Mouse (Mus musculus): Measurements from ENCODE around the gene Rbm18. TPM values are rescaled to one million over a fixed set of nuclear protein-coding genes. Genes with fewer than 3 reads are reported as not detected.

Rbm18 gene
- total RNA-seq, 4 experiments from 2014 or later: 29.7 to 36.4 (median 32.2) TPM

DNA sequence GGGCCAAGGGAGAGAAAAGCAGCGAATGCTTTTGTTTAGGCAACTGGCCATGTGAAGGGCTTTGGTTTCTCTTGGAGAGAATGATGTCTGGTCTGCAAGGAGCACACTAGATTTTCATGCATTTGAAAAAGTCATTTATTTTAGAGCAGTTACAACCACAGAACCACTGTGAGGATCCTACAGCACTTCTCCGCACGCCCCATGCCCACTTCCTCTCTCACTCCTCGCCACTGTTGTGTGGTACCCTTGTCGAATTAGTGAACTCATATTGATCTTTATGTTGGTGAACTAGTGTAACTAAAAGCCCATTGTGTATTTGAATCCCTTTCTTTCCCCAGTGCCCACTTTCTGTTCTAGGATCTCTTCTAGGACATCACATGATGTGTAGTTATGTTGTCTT is 61.4 kb downstream of the Rbm18 start:
- DNase-seq (ENCODE audit: low spot score in 2 of 2): no peak

DNA sequence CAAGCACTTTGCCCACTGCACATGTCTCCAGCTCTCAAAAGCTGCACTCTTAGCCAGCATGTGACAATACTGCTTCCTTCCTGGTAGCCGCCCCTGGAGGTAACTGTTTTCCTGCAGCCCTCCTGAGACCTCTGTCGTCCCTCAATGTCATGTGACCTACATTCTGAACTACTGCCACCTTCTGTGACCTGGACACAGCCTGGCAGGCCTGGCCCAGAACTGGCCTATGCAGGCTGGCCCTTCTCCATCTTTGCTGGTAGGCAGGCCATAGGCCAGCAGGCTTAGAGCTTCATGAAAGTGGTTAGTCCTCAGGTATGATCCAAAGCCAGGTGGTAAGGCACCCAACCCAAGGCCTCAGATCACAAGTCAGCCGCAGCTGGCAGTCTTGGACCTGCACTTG is 62.8 kb downstream of the Rbm18 start:
- DNase-seq (ENCODE audit: low spot score in 2 of 2): no peak

DNA sequence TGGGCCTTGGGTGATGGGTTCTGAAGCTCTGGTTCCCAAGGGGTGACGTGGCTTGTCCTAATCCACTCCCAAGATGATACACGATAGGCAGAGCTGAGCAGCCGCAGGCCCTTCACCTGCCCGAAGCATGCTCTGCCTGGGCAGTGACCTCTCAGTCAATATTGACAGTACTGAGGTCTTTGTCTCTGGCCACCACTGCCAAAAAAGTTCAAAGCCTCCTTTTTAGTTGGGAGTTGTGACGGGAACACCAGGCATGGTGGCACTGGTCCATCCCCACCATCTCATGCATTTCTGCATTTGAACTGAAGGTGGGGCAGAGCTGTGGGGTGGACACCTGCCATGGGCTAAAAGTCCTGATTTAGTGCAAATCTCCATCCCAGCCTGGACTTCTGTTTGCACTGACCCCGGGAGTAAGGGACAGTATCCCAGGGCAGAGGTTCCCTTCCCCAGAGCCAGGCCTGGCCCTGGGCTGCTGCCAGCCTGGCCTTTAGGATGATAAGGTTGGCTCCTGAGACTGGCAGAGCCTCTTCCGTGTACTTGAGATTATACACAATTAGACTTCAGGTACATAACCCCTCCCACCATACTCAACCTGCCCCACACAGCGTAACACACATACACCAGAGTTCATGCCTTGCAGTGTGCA is 64.8 kb downstream of the Rbm18 start:
- DNase-seq (ENCODE audit: low spot score in 2 of 2): no peak

DNA sequence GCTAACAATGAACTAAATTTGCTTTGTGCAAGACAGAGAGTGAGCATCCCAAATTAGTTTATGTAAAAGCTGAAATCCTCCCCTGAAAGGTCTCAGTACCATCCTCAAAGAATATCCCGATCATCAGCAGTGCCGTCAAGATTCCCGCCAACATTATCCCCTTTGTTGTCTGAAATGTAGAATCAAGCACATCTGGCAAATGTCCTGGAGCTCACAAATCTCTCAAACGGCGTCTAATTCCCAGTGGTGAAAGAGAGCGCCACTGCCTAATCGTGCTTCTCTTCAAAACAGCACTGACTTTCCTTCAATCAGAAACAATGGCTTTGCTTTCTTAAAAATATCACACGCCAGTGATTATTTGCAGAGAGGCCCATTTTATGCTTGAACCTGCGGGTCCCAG is 69.4 kb downstream of the Rbm18 start:
- DNase-seq (ENCODE audit: low spot score in 2 of 2): no peak

Other genes starting within 250 kb of the Rbm18 start
- gene Ttll11, start 156.9 kb downstream of the Rbm18 start, total RNA-seq (2022): 1 to 10 TPM; 2.0 to 3.2 (median 2.5) TPM
- 100 to 1,000 TPM; 299 to 345 (median 329) TPM for gene Ndufa8, start 87.4 kb downstream of the Rbm18 start, total RNA-seq (2022)
- not detected for gene Morn5, start 87.3 kb downstream of the Rbm18 start, total RNA-seq (2022)
- gene Lhx6, start 31.4 kb downstream of the Rbm18 start, total RNA-seq (2022): 1 to 10 TPM; 1.2 to 1.5 (median 1.4) TPM
- gene Mrrf, start 384 bp downstream of the Rbm18 start, total RNA-seq (2022): 10 to 100 TPM; 16.5 to 19.6 (median 17.5) TPM
- gene Ptgs1, start 93.7 kb upstream of the Rbm18 start, total RNA-seq (2022): 1 to 10 TPM; 2.1 to 5.4 (median 2.4) TPM
- under 1 TPM in 1 of 4 experiments, not detected in 3; 0.05 TPM for gene Olfr338, start 236.7 kb upstream of the Rbm18 start, total RNA-seq (2022)